Mouse (Mus musculus): ENCODE results near the gene Polg.
A peak's percentile ranks its signal among the peaks of the same experiment; 100 is the strongest.

Polg gene

GRCm38 (mm10) chr7:79466053-79466901 lies at the start of gene Polg:
Gene Polg (minus strand): TSS chr7:79466362.
- peak; percentile 97 to 98 for DNase-seq

GRCm38 (mm10) chr7:79515861-79516260 lies 49.7 kb upstream of the Polg start:
- no peak for DNase-seq

GRCm38 (mm10) chr7:79515221-79515743 lies 49.1 kb upstream of the Polg start:
- no peak for DNase-seq

DNA sequence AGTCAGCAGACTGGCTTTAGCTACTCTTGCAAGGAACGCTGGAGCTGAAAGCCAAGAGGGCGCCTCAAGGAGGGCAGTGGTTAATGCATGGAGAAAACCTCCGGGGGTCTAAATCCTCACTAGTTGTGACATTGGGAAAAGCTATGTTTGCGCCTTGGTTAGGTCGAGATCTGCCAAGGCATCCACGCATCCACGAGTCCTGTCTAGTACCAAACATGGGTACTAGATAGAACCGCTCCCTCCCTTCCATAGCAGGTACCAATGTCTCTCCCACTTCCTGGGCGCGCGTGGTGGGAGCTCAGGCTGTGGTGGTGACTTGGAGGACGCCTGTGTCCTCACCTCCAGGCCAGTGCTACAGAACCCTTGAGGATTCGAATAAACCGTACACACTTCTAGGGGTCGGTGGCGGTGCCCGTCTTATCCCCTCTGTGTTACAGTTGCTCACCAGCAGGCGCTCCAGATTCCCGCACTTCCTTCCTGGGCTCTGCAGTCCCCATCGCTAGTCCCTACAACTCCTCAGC lies 48.3 kb upstream of the Polg start:
- DNase-seq = no peak

GRCm38 (mm10) chr7:79513466-79513865 lies 47.3 kb upstream of the Polg start:
- DNase-seq = no peak

GRCm38 (mm10) chr7:79512496-79512895 lies 46.3 kb upstream of the Polg start:
- DNase-seq = no peak

DNA sequence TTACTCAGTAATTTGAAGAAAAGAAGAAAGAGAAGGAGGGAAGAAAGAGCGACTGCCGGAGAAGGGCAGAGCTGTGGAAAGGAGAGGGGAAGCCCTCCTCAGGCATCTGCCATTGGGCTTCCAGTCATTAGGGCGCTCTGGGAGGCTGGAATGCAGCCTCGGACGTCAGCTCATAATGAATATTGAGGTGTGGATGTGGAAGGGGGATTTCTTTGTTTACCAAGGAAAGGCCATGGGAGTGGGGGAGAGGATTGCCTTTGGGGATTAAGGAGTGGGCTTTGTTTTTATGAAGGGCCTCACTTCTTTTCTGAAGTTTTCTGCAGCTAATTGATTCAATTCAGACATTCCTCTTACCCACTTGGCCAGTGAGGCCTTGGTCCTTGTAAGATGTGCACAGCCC lies 45.5 kb upstream of the Polg start:
- DNase-seq = no peak

GRCm38 (mm10) chr7:79511181-79511580 lies 45.0 kb upstream of the Polg start:
- no peak for DNase-seq

GRCm38 (mm10) chr7:79510686-79511085 lies 44.5 kb upstream of the Polg start:
- DNase-seq = no peak

GRCm38 (mm10) chr7:79509710-79510109 lies 43.5 kb upstream of the Polg start:
- no peak for DNase-seq

DNA sequence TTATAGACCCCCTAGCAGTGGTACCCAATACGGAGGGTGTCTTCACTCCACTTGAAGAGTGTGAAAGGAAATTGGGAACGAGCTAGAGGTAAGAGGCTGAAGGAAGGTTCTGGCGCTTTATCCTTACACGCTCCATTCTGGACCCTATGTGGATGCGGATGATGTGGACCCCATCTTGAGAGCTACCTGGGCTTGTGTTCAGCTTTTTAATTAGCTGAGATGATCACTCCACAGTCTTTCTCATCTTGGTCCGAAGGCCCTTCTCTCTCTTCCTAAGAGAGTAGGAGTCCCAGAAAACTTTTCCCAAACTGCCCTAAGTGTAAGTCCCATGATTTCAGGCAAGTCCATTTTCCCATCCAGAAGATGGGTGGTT lies 43.1 kb upstream of the Polg start:
- no peak for DNase-seq

- DNase-seq = no peak
Observed at GRCm38 (mm10) chr7:79508280-79509234, 42.4 kb upstream of the Polg start.

DNA sequence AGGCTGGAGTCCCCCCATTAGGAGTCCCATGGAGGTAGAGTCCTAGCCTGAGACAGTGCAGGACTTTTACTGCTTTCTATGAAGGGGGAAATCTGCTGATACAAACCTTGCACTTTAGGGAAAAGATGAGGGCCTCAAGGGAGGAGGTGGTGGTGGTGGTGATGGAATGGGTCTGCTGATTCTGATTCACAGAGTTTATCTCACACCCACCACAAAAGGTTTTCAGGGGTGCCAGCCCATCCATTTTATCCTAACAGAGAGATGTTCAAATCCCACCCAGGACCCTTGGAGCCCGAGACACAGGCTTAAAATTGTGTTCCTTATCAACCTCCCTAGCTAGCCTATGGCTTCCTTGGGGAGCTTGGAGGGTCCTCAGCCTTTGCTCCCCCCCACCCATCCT lies 41.6 kb upstream of the Polg start:
- no peak for DNase-seq

- DNase-seq = no peak
Observed at GRCm38 (mm10) chr7:79507101-79507705, 41.0 kb upstream of the Polg start.

- no peak for DNase-seq
Observed at GRCm38 (mm10) chr7:79506531-79507090, 40.4 kb upstream of the Polg start.

DNA sequence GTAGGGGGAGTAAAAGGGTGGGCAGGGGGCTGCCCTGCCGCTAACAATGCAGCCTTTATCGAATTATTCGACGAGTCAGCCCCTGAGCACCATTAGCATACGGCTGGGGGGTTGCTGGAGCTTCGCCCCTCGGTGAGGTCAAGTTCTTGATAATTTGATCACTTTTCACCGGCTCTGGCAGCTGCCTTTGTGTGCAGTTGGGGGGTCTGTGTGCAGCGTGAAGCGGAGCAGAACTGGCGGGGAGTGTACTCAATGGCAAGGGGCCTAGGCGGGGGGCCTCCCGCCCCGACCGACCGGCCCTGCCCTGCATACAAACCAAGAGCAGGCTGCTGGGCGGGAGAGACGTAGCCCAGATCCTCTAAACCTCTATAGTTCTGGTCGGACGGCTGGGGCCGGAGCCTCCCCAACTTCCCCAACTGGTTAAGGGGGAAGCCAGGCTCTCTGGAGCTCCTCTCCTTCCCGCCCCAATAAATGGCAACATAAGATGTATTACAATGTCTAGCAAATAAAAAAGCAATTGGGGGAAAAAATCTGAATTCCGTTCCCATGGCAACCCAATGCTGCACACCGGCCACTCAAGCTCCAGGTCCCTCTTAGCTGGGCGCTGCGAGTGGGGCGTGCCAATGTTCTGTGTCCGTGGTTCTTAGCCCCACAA lies 39.8 kb upstream of the Polg start:
- DNase-seq = no peak

DNA sequence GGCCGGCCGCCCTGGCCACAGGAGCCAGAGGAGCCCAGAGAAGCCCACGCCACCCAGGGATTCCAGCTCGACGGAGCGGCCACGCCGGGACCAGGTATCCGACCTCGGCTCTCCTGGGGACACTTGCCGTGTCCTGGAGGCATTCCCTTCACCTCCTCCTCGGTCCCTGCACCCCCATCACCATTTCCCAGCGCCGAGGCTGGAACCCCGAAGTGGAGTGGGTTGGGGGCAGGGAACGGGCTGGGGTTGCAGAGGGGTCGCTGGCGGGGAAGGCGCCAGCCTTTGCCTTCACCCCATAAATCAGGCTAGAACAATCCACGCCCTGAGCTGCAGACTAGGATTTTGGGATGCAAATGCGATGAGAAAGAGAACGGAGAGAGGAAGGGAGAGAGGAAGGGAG lies 39.2 kb upstream of the Polg start:
- DNase-seq = no peak

DNA sequence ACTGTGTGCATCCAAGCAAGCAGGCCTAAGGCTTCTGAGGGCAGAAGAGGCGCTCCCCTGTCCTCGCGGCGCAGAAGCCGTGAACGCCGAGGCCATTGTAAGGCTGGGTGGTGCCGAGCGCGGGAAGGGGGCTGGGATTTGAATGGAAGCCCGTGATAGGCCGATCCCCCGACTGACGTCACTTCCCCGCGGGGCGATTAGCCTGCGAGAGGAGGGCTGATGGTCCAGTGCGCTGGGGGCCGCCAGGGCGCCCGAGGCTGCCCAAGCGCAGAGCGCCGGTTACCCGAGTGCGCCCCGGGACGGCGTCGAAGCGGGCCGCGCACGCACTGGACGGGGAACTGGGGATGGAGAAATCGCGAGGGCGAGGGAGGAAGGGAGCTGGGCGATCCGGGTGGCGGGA lies 38.6 kb upstream of the Polg start:
- DNase-seq = no peak

DNA sequence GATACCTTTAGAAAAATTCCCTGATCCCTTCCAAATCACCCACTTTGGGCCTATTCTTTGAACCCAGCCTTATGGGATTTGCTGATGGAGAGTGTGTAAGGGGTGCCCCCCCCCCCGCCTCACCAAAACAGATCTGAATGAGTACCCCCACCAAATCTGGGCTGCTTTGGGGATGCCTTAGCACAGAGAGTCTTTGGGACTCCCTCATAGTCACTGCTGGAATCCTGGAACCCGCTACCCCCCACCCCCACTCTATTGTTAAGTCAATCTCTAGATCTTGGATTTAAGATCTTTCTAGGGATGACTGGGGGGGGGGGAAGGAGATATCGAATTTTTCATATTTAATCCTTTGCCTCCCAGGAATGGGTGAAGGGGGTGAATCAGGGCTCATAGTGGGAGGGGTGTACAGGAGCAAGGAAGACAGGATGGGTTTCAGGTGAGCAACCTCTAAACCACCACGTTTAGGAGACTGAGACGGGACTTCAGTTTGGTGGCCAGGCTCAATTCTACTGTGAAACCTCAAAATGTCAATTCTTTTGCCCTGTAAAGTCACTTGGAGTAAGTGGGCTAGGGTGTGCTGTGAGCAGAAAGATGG lies 37.6 kb upstream of the Polg start:
- DNase-seq = no peak

DNA sequence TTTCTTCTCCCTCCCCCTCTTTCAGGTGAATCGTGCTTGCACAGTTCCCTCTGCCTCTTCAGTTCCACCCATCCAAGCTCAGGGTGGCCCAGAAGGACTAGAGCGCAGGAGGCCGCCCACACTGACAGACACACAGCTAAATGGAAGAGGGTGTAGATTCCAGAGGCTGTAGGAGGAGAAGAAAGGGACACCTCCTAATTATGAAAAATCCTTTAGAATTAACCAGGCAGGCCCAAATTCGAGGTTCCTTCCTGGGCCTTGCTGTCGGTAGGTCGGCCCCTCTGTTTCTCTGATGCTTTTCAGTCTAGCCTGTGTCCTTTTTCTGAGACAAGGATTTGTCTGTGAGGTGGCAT lies 36.9 kb upstream of the Polg start:
- DNase-seq = no peak
